Comparison of ENCODE assay signal across 13 mouse cellular contexts in the genomic region with DNA sequence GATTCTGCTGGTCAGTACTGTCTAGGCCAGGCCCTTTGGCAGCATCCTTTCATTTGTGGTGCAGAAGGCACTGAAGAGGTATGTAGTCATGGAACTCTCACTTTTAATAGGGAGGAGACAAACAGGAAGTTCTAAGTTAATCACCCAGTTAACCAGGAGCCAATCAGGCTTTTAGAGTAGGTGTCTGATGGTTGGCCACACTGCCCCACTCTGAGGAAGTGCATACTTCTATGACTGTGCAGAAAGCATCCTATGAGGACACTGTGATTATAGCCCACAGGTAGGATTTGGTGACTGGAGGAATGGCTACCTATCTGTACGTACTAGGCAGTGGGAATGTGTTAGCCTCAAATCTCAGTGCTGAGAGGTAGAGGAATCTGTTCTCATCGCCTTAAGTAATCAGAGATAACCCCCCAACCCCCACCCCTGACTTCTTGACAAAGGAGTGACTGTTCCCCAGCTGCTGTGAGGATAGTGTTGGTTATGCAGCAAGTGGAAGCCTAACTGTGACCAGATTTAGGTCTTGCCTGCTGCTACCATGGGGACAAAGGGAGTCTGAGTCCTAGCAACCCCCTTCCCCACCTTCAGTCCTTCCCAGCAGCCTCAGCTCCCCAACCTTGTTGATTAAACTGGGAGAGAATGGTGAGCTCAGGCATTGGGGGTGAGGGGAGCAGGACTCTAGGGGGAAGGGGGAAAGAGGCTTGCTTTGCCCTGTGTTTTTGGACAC.
DNase-seq lines count a peak whose midpoint lies in the region; ATAC-seq lines count a peak whose summit lies in the region.
"Had no signal": no experiment of that assay in that cellular context is flagged by ENCODE, and none has a peak within 500 bp of the region (broad histone marks: within the 10 kb centered on the region; RNA-seq: fewer than 3 reads in every experiment).

No protein-coding gene starts in this region.

- H3K27me3 ChIP-seq in heart, embryonic 14.5 days (ENCODE audit: control insufficient read depth, insufficient read depth, low read length), result no peaks in the 10 kb centered on the region
- no peaks in the 10 kb centered on the region for H3K27me3 ChIP-seq in embryonic facial prominence, embryonic 11.5 days (ENCODE audit: control insufficient read depth, insufficient read depth, low read length)
- H3K27me3 ChIP-seq: liver, embryonic 13.5 days; midbrain, embryonic 12.5 days had no signal

- H3K36me3 ChIP-seq in heart, embryonic 14.5 days (ENCODE audit: control insufficient read depth, insufficient read depth, low read length), result no peaks in the 10 kb centered on the region
- H3K36me3 ChIP-seq in embryonic facial prominence, embryonic 11.5 days (replicated peaks; ENCODE audit: control insufficient read depth, insufficient read depth, low read depth, low read length), result no peaks in the 10 kb centered on the region
- H3K36me3 ChIP-seq: liver, embryonic 13.5 days; midbrain, embryonic 12.5 days had no signal

- DNase-seq in heart, postnatal 4 days, result no peak
- DNase-seq in CD4-positive, CD25-positive, alpha-beta regulatory T cell, adult 2 months (ENCODE audit: low read depth, low spot score), result peak; percentile 11
- peak; percentile 7 for DNase-seq in embryonic facial prominence, embryonic 11.5 days (ENCODE audit: low spot score)
- no peak for DNase-seq in cerebellum, adult 8-10 months
- no peak for DNase-seq in layer of hippocampus, adult 9-10 months (ENCODE audit: low spot score)
- no peak for DNase-seq in frontal cortex, postnatal 14 days (ENCODE audit: low spot score in 2 of 2)
- DNase-seq: cerebellum, adult 9-10 months; gastrocnemius, postnatal 25 days; liver, embryonic 13.5 days; thymus, postnatal 36 days had no signal

- peaks cover 15 to 25% of the 10 kb centered on the region in 2 experiments for H3K4me1 ChIP-seq in heart, embryonic 14.5 days (ENCODE audit: control insufficient read depth in 2 of 2, insufficient read depth in 2 of 2, low read length in 2 of 2)
- no peaks in the 10 kb centered on the region for H3K4me1 ChIP-seq in embryonic facial prominence, embryonic 11.5 days (ENCODE audit: control insufficient read depth, insufficient read depth, low read length)
- H3K4me1 ChIP-seq: liver, embryonic 13.5 days had no signal

- ATAC-seq in heart, embryonic 14.5 days (ENCODE audit: insufficient number of reproducible peaks, insufficient read depth, low FRiP score, low read depth), result no peak
- no peak for ATAC-seq in embryonic facial prominence, embryonic 11.5 days (replicated peaks; ENCODE audit: insufficient number of reproducible peaks, low FRiP score, low TSS enrichment, low read depth)
- peak; percentile 45 for ATAC-seq in megakaryocyte, adult 5-6 weeks (ENCODE audit: poor library complexity, severe bottlenecking)

- H3K27ac ChIP-seq in heart, embryonic 14.5 days (replicated peaks in 1 of 2; ENCODE audit: control insufficient read depth in 1 of 2, insufficient read depth in 1 of 2, low read depth in 2 of 2, low read length in 2 of 2), result peak overlapping the region; percentile 37 to 52; a peak in 2 of 4 replicates
- no peak overlapping the region for H3K27ac ChIP-seq in embryonic facial prominence, embryonic 11.5 days (replicated peaks; ENCODE audit: low read depth, low read length)
- H3K27ac ChIP-seq: liver, embryonic 13.5 days; midbrain, embryonic 12.5 days had no signal

- no peak overlapping the region for H3K4me2 ChIP-seq in heart, embryonic 14.5 days (ENCODE audit: low read length)
- no peak overlapping the region for H3K4me2 ChIP-seq in embryonic facial prominence, embryonic 11.5 days (ENCODE audit: low read depth, low read length)
- H3K4me2 ChIP-seq: liver, embryonic 13.5 days; midbrain, embryonic 12.5 days had no signal

- H3K9ac ChIP-seq in heart, embryonic 14.5 days (ENCODE audit: low read length), result no peak overlapping the region
- no peak overlapping the region for H3K9ac ChIP-seq in embryonic facial prominence, embryonic 11.5 days (replicated peaks; ENCODE audit: low read length)
- H3K9ac ChIP-seq: liver, embryonic 13.5 days; midbrain, embryonic 12.5 days had no signal

- no peaks in the 10 kb centered on the region for H3K9me3 ChIP-seq in heart, embryonic 14.5 days (ENCODE audit: control insufficient read depth, low read length)
- no peaks in the 10 kb centered on the region for H3K9me3 ChIP-seq in embryonic facial prominence, embryonic 11.5 days (replicated peaks; ENCODE audit: control insufficient read depth, low read length)
- H3K9me3 ChIP-seq: liver, embryonic 13.5 days; midbrain, embryonic 12.5 days had no signal

- WGBS in heart, embryonic 14.5 days, result 23% methylated on average over 2 of the region's 2 CpGs
- 39% methylated on average over 2 of the region's 2 CpGs for WGBS in embryonic facial prominence, embryonic 11.5 days

- no peak overlapping the region for H3K4me3 ChIP-seq in heart, embryonic 14.5 days (ENCODE audit: control insufficient read depth in 1 of 2, insufficient read depth in 1 of 2, low read depth in 1 of 2, low read length in 2 of 2)
- H3K4me3 ChIP-seq in embryonic facial prominence, embryonic 11.5 days (ENCODE audit: low read depth, low read length), result no peak overlapping the region
- H3K4me3 ChIP-seq: liver, embryonic 13.5 days; midbrain, embryonic 12.5 days had no signal

Comparison
In these comparisons a context has a peak if more than half of its experiments do, and no peak if none do; other contexts are left out.
1. DNase-seq: peak in CD4-positive, CD25-positive, alpha-beta regulatory T cell, adult 2 months (single experiment) and embryonic facial prominence, embryonic 11.5 days (single experiment); none in heart, postnatal 4 days (single experiment), cerebellum, adult 8-10 months (single experiment), layer of hippocampus, adult 9-10 months (single experiment) and frontal cortex, postnatal 14 days (0 of 2).